Mouse (Mus musculus) liver, adult 2 months (tissue): ENCODE data around the gene Catsperz.

Experiments used
- CTCF ChIP-seq: fragments of 200-500 bp; IDR thresholded peaks from 2 replicates; pipeline ENCODE4 v1.5.1; 2011; ENCODE audit warnings: low read depth, low read length, control low read depth
- POLR2A ChIP-seq: fragments of 200-500 bp; IDR thresholded peaks from 2 replicates; pipeline ENCODE4 v1.6.1; 2011; ENCODE audit warnings: low read length, control low read depth; ENCODE audit not compliant: insufficient read depth; ENCODE audit errors: extremely low read depth

GRCm38 (mm10) chr19:6949532-6949931 lies 24.4 kb upstream of the Catsperz start:
- no peak for TF ChIP-seq POLR2A
- no peak for TF ChIP-seq CTCF
